Mouse (Mus musculus) megakaryocyte-erythroid progenitor cell, adult 5-6 weeks (primary cell): ENCODE data around the gene Magoh. TPM values are rescaled to one million over a fixed set of nuclear protein-coding genes. Genes with fewer than 3 reads are reported as not detected.
A peak's percentile ranks its signal among the peaks of the same experiment; 100 is the strongest.

Experiments
- ATAC-seq: replicated peaks from 2 replicates; pipeline ENCODE4 v1.8.0; 2016; ENCODE audit warnings: mild to moderate bottlenecking, inconsistent platforms; ENCODE audit not compliant: severe bottlenecking, poor library complexity, low FRiP score, low TSS enrichment
- total RNA-seq, 2 experiments: library from RNA; stranded (forward) in 1 of 2; stranded (reverse) in 1 of 2; fragments of 200-1000, 215-1000 nt in 1 of 2; fragments of >200 nt in 1 of 2; fragmentation: Nextera tagmentation in 1 of 2; gene quantifications; 2 replicates each; pipeline ENCODE4 v1.2.3; 2014 to 2017

Magoh gene
- total RNA-seq (2014; fragmentation: Nextera tagmentation) (256 and 308 TPM in 2 replicates), total RNA-seq (2017) (300 and 428 TPM in 2 replicates)

GRCm38 (mm10) chr4:107879254-107880050 lies at the start of gene Magoh:
TSS of gene Magoh (plus strand) at chr4:107879755.
- peak; percentile 94 for ATAC-seq

GRCm38 (mm10) chr4:107830189-107830588 lies 49.4 kb upstream of the Magoh start:
- ATAC-seq, result no peak

- no peak for ATAC-seq
Measured at GRCm38 (mm10) chr4:107830821-107831221, 48.7 kb upstream of the Magoh start.

GRCm38 (mm10) chr4:107831678-107832077 lies 47.9 kb upstream of the Magoh start:
- no peak for ATAC-seq

GRCm38 (mm10) chr4:107833525-107833924 lies 46.0 kb upstream of the Magoh start:
- no peak for ATAC-seq

GRCm38 (mm10) chr4:107834643-107835314 lies 44.8 kb upstream of the Magoh start:
- no peak for ATAC-seq

GRCm38 (mm10) chr4:107835508-107835909 lies 44.0 kb upstream of the Magoh start:
- no peak for ATAC-seq

- 0 out of 2 replicates have a peak, but pooled peaks have one; percentile 42 for ATAC-seq
Measured at GRCm38 (mm10) chr4:107836758-107837157, 42.8 kb upstream of the Magoh start.

GRCm38 (mm10) chr4:107837910-107838309 lies 41.6 kb upstream of the Magoh start:
- ATAC-seq, result no peak

GRCm38 (mm10) chr4:107843687-107844086 lies 35.9 kb upstream of the Magoh start:
- no peak for ATAC-seq

GRCm38 (mm10) chr4:107844971-107845370 lies 34.6 kb upstream of the Magoh start:
- peak; percentile 62 for ATAC-seq

- ATAC-seq, result no peak
Measured at GRCm38 (mm10) chr4:107846795-107847194, 32.8 kb upstream of the Magoh start.

GRCm38 (mm10) chr4:107848546-107848945 lies 31.0 kb upstream of the Magoh start:
- ATAC-seq, result no peak

- no peak for ATAC-seq
Measured at GRCm38 (mm10) chr4:107849621-107850020, 29.9 kb upstream of the Magoh start.

- ATAC-seq, result no peak
Measured at GRCm38 (mm10) chr4:107850091-107850490, 29.5 kb upstream of the Magoh start.

- no peak for ATAC-seq
Measured at GRCm38 (mm10) chr4:107853333-107853732, 26.2 kb upstream of the Magoh start.

- ATAC-seq, result no peak
Measured at GRCm38 (mm10) chr4:107853836-107854235, 25.7 kb upstream of the Magoh start.

GRCm38 (mm10) chr4:107856958-107857686 lies 22.4 kb upstream of the Magoh start:
- no peak for ATAC-seq

- ATAC-seq, result no peak
Measured at GRCm38 (mm10) chr4:107858995-107859394, 20.6 kb upstream of the Magoh start.

- ATAC-seq, result no peak
Measured at GRCm38 (mm10) chr4:107864866-107865265, 14.7 kb upstream of the Magoh start.
